Mouse (Mus musculus): Measurements from ENCODE around the gene Aldoart1. TPM values are rescaled to one million over a fixed set of nuclear protein-coding genes. Genes with fewer than 3 reads are reported as not detected.

The Aldoart1 gene
- not detected for total RNA-seq (2023)

GRCm38 (mm10) chr4:72852534-72852933, at the start of gene Aldoart1:
Gene Aldoart1, minus strand, starts transcription at chr4:72852634.

Data from monocyte, adult 59 days (primary cell).